Mouse (Mus musculus): ENCODE measurements around the gene Ctnnbl1. TPM values are rescaled to one million over a fixed set of nuclear protein-coding genes. Genes with fewer than 3 reads are reported as not detected.

Gene Ctnnbl1
- total RNA-seq, 2 experiments from 2014 or later, result 23.7 to 26.1 TPM

DNA sequence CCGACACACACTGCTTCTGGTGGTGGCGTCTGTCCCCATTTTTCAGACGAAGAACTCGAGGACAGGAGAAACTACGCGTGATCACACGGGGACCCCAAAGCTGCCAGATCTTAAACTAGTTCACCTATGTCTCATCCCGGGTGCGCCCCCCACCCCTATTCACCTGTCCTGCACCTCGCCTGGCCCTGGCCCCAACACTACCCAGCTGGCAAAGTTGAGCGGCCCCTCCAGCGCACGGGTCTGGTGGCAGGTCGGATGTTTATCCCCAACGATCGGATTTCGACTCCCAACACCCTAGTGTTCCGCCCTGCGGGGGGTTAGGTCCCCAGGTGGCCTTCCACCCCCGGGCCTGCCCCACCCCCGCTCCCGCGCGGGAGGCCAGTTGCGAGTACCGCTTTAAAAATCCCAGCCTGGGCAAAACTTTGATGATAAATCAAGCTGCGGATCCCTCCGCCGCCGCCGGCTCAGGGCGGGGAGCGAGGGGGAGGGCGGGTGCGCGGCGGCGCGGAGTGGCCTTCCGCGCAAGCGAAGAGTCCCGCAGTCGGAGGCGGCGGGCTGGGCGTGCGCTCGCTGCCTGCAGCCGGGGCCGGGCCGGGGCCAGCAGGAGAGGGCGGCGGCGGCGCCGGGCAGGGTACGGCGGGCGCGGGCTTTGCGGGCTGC, 177.0 kb downstream of the Ctnnbl1 start, which contains the start of gene Vstm2l:
Gene Vstm2l, plus strand, starts transcription at position 549 of the 660 bp plus-strand sequence.
- DNase-seq (ENCODE audit: low spot score in 2 of 2), result peak; percentile 74 to 82
- intact Hi-C loops (cut with DNase I), result loop anchor here (2.0 kb wide), 1 partner anchor 35 kb away; no protein-coding TSS in a partner anchor

DNA sequence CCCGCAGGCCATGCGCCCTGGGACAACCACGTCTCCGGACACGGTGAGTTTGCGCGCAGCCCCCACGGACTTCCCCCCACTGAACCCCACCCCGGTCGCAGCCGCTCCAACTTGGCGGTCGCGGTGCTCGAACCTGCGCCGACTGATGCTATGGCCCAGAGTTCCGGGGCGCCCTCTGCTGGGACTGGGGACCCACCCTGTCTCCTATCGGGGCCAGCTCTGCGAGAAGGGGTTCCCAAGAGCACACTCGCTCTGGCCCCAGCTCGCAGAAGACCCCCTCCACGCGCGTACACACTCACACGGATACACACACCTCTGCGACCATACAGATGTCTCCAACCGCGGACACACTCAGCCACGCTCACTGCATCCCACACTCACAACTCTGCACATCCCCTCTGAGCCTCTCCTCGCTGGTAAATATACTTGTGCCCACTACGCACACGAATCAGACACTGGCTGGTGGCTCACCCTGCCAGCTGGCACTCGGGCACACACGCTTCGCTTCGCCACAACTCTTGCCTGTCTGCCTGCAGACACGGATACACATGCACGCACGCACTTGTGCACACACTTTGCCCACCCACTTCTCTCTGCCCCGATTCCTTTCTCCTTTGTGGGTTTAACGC, 177.8 kb downstream of the Ctnnbl1 start:
- DNase-seq (ENCODE audit: low spot score in 2 of 2), result peak; percentile 58 to 59
- intact Hi-C loops (cut with DNase I), result loop anchor here (2.0 kb wide), 1 partner anchor 36 kb away; no protein-coding TSS in a partner anchor

DNA sequence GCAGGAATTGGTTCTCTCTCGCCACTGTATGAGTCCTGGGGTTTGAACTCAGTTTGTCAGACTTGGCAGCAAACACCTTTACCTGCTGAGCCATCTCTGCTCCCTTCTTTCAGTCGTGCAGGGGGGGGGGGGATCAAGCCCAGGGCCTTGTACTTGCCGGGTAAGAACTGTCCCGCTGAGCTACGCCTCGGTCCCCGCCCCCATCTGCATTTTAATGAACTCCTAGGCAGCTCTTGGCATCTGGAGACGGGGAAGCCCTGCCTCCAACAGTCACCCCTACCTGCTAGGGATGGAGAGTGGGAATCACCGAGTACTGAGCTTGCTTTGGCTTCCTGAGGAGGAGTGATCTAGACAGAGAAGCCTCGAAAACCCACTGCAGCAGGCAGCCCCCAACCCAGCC, 181.3 kb downstream of the Ctnnbl1 start:
- no peak for DNase-seq (ENCODE audit: low spot score in 2 of 2)
- intact Hi-C loops (cut with DNase I), result no loop called here

DNA sequence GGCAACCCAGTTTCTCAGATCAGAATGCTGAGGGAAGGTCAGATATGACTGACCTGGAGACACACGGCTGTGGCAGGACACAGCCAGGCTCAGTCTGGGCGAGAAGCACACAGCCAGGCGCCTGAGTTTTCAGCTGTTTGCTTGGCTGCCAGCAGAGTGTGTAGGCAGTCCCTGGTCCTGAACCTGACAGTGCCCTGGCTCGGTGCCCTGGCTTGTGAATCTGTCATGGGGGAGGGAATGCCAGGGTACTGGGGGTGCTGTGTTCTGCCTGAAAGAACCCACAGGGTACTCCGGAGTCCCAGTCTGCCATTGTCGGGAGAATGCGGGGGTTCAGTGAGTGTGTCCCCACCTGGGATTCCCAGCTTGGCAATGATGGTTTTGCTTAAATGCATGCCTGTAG, 184.3 kb downstream of the Ctnnbl1 start:
- intact Hi-C loops (cut with DNase I), result loop anchor here (10.0 kb wide), 1 partner anchor 287 kb away; no protein-coding TSS in a partner anchor
- DNase-seq (ENCODE audit: low spot score in 2 of 2), result no peak

DNA sequence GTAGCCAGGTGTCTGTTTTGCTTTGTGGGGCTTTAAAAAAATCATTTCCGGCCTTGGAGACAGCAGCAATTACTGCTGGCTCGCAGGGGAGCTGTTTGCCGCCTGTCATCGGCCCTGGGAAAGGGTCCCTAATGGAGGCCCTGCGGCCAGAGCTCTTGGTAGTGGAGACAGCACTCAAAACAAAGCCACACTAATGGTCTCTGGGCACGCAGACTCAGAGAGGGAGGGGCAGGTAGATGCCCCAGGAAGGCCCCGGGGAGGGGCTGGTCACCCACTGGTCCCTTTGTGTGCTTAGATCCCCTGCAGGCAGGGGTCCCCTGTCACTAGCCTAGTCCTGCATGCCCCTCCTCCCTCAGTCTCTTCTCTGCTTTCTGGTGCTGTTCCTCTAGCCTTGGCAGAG, 186.2 kb downstream of the Ctnnbl1 start:
- DNase-seq (ENCODE audit: low spot score in 2 of 2), result no peak
- intact Hi-C loops (cut with DNase I), result loop anchor here (10.0 kb wide), 1 partner anchor 289 kb away; no protein-coding TSS in a partner anchor

DNA sequence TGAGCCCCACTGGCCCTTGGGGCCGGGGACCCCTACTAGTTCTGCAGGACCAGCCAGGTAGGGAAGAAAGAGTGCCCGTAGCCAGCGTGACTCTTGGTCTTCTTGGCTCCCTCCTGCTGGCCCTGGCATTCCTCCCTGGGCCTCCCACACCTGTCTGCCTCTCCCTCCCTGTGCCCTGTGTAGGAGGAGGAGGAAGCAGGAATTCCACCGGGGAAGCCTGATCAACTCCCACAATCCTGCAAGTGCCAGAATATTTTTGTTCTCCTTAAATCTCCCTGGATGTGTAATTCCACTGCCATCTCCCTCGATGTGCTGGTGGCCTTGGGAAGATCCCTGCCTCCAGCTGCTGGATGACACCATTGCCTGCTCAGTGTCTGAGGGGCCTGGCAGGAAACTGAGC, 187.3 kb downstream of the Ctnnbl1 start:
- peak in 1 of 2 experiments; percentile 34 for DNase-seq (ENCODE audit: low spot score in 2 of 2)
- intact Hi-C loops (cut with DNase I), result loop anchor here (10.0 kb wide), 1 partner anchor 290 kb away; no protein-coding TSS in a partner anchor

DNA sequence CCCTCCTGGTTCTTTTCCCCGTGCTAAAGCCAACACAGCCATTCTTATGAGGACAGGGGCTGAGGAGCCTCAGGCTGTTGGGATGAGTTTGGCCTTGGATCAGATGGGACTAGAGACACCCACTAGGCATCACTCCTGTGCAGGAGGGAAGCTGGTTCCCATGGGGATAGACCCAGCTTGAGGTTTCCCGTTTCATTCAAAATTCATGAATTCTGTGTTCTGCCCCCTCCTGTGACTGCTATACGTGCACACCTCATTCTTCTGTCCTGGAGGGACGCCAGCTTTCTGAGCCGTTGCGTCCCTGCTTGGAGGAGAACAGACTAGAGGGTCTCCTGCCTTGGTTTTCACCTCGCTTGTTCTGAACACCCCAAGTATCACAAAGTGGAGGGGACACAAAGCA, 189.3 kb downstream of the Ctnnbl1 start:
- peak; percentile 34 to 51 for DNase-seq (ENCODE audit: low spot score in 2 of 2)
- intact Hi-C loops (cut with DNase I), result loop anchor here (10.0 kb wide), 1 partner anchor 292 kb away; no protein-coding TSS in a partner anchor

DNA sequence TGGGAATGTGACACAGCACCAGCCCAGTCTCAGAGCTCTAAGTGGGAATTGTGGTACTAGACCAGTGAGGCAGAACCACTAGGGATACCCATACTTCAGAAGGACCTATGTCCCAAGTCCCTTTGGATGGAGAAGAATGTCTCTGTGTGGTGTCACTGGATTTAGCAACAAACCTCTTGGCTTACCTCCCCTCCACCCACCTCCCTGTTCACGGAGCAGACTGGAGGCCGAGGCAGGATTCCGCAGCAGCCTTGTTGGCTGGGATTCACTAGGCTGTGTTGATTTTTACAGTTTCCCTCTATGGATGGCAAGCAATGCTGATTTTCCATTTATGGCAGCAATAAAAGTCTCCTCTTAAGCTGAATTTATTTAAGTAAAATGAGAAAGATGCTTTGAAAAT, 189.7 kb downstream of the Ctnnbl1 start:
- no peak for DNase-seq (ENCODE audit: low spot score in 2 of 2)
- intact Hi-C loops (cut with DNase I), result loop anchor here (10.0 kb wide), 1 partner anchor 292 kb away; no protein-coding TSS in a partner anchor

DNA sequence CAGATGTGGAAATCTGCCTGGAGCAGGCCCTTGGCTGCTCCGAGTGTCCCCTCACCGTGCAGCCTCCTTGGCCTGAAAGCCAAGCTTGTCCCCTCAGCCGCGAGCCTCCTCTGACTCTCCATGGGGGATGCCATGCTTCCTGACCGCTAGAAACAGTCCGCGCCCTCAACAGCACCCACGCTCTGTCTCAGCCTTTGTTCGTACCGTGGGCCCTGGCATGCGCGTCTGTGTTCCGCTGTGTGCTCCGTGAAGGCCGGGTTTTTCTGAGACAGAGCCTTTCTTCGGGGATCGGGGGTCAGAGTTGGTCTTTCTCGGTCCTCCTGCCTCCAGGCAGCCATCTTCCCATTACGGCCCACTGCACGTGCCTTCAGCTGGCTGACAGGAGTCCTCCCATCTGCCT, 190.2 kb downstream of the Ctnnbl1 start:
- intact Hi-C loops (cut with DNase I), result loop anchor here (10.0 kb wide), 1 partner anchor 293 kb away; no protein-coding TSS in a partner anchor
- DNase-seq (ENCODE audit: low spot score in 2 of 2), result no peak

DNA sequence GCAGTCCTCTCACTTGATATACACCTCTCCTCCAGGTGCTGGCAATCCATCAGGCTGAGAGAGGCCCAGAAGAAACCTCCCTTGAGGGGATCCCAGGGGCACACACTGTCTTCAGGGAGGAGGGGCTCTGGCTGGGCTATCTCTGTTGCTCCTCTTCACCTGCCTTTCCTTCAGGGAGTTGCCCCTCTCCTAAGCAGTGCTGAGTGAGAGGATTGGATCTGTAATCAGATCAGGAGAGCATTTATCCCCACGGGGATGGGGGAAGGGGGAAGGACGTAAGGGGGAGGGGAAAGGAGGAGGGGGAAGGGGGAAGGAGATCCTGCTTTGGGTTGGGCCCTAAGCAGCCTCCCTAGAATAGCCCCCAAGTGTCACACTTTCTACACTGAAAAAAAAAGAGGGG, 190.6 kb downstream of the Ctnnbl1 start:
- DNase-seq (ENCODE audit: low spot score in 2 of 2), result no peak
- intact Hi-C loops (cut with DNase I), result loop anchor here (10.0 kb wide), 1 partner anchor 293 kb away; no protein-coding TSS in a partner anchor

DNA sequence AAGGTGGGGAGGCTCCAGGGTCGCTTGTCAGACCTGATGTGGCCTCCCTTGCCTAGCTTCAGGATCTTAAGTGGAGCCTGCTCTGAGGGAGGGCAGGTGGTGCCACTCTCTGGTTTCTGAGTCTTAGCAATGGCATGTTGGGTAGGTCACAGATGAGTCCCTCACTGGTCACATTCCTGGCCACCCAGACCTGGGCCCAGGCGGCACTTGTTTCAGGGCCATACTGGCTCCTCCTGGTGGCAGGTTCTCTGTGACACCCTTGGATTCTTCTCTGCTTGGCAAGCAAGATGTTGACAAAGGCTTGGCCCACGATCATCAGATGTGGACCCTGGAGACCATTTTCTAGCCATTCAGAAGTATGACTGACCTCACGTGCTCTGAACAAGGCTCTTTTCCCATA, 195.5 kb downstream of the Ctnnbl1 start:
- intact Hi-C loops (cut with DNase I), result no loop called here
- no peak for DNase-seq (ENCODE audit: low spot score in 2 of 2)

DNA sequence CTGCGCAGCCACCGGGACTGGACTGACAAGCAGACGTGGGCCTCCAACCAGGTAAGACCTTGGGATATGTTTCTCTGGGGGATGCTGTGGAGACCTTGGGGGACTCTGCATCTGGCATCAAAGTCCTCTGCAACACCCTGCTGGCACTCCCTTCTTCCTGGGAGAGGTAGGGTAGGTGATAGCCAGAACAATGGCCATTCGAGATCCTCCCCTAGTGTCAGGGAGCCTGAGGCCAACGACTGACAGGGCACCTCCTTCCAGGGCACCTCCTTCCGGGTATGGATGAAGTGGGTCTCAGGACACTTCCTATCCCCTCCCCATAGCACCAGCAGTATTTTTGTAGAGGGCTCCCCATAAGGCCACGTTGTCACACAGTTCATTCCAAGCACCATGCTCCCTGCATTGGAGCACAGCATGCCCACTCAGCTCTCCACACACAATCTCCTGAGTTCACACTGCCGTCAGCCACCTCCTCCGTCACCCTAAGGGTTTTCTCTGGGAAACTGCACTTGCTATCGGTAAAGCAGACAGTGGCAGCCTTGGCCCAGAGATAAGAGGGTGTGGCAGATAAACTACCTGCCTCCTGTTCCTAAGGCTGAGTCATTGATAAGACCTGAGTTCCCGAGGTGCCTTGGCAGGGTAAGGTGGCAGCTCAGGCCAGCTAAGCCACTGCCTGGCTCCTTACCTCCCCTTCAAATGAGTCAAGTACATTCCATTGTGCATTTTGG, 198.4 kb downstream of the Ctnnbl1 start:
- intact Hi-C loops (cut with DNase I), result no loop called here
- DNase-seq (ENCODE audit: low spot score in 2 of 2), result no peak

DNA sequence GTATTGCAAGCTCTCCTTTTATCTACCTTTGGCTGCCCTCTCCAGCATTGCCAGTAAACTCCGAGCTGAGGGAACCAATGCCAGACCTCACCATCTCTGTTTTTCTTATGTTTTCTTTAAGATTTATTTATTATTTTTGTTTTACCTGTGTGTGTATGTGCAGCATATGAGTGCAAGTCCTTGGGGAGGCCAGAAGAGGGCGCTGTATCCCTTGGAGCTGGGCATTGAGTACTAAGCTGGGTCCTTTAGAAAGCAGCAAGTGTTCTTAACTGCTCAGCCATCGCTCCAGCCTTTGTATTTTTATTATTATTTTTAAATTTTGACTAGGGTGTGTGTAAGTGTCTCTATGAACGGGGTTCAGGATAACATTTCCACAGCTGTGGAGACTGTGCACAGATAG, 199.5 kb downstream of the Ctnnbl1 start:
- DNase-seq (ENCODE audit: low spot score in 2 of 2), result no peak
- intact Hi-C loops (cut with DNase I), result no loop called here

DNA sequence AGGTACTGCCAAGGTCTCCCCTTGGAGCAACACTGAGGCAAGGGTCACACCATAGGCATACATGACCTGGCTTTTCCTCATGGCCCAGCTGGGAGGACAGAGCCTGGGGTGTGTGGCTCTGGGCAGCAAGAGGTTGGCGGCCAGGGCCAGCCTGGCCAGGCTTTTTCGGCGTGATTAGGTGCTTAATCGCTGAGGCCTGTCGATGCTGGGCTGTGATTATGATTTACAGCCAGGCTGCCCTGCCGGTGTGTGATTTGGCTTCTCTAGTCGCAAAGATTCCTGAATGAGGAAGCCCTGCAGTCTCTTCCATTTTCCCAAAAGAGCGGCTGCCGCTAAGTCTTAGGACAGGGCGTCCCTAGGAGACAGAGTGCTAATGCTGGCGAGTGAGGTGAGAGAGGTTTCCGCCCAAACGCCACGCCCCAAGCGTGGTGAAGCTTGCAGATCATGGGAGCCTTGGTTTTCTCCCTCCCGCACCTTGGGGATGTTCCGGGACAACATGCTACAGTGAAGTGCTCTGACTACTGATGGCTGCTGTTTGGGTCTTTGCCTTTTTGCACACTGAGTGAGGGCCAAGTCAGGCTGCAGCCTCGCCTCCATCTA, 203.5 kb downstream of the Ctnnbl1 start:
- intact Hi-C loops (cut with DNase I), result no loop called here
- no peak for DNase-seq (ENCODE audit: low spot score in 2 of 2)

Other genes with a start within 250 kb of the Ctnnbl1 start
- 100 to 1,000 TPM; 283 to 425 TPM for gene Nnat, start 177.3 kb upstream of the Ctnnbl1 start, total RNA-seq (2021)
- 100 to 1,000 TPM; 103 to 116 TPM for gene Blcap, start 166.1 kb upstream of the Ctnnbl1 start, total RNA-seq (2021)
- gene Vstm2l, start 177.3 kb downstream of the Ctnnbl1 start, total RNA-seq (2021), result 100 to 1,000 TPM; 259 to 272 TPM

Data from left cerebral cortex, postnatal 14 days (tissue).